Mouse (Mus musculus) neural tube, embryonic 13.5 days (tissue): ENCODE measurements around the gene Hyls1. TPM values are rescaled to one million over a fixed set of nuclear protein-coding genes. Genes with fewer than 3 reads are reported as not detected.
"Not testable (repeated sequence)": the region's sequence is repeated elsewhere in the genome, so short reads cannot be mapped to it uniquely, and the experiment has no call there.

Experiments used
- ATAC-seq: fragments of 200-750 bp; cut with Nextera tagmentation; 2 replicates; pipeline ENCODE4 v1.8.0; 2017; ENCODE audit warnings: low read depth, mild to moderate bottlenecking, moderate TSS enrichment, moderate library complexity
- H3K27ac ChIP-seq: fragments of 300-500 bp; sonication (generic); replicated peaks from 2 replicates; pipeline ENCODE4 v1.5.1; 2015; ENCODE audit warnings: moderate library complexity, mild to moderate bottlenecking, inconsistent platforms
- H3K27me3 ChIP-seq: fragments of 300-500 bp; sonication (generic); 2 replicates; pipeline ENCODE4 v1.6.1; 2015; ENCODE audit warnings: mild to moderate bottlenecking, inconsistent platforms
- H3K36me3 ChIP-seq: fragments of 300-500 bp; sonication (generic); 2 replicates; pipeline ENCODE4 v1.6.1; 2015; ENCODE audit warnings: mild to moderate bottlenecking, inconsistent platforms
- H3K4me1 ChIP-seq: fragments of 300-500 bp; sonication (generic); replicated peaks from 2 replicates; pipeline ENCODE4 v1.6.1; 2015; ENCODE audit warnings: inconsistent platforms
- H3K4me2 ChIP-seq: fragments of 300-500 bp; sonication (generic); 2 replicates; pipeline ENCODE4 v1.6.1; 2015; ENCODE audit warnings: inconsistent platforms, mild to moderate bottlenecking, moderate library complexity
- H3K4me3 ChIP-seq: fragments of 300-500 bp; sonication (generic); 2 replicates; pipeline ENCODE4 v1.5.1; 2015; ENCODE audit warnings: mild to moderate bottlenecking, inconsistent platforms
- H3K9ac ChIP-seq: fragments of 300-500 bp; sonication (generic); 2 replicates; pipeline ENCODE4 v1.6.1; 2015; ENCODE audit warnings: moderate library complexity, mild to moderate bottlenecking, inconsistent platforms
- H3K9me3 ChIP-seq: fragments of 300-500 bp; sonication (generic); 2 replicates; pipeline ENCODE4 v1.6.1; 2016; ENCODE audit warnings: inconsistent platforms
- WGBS: fragments of 180-500 bp; shearing (Covaris S2); methylation state at CpG from one replicate; pipeline ENCODE4 v1.1.7; 2015; 5-methylcytosine and 5-hydroxymethylcytosine counted together
- polyA plus RNA-seq: library from polyadenylated mRNA; unstranded; fragments of >200 nt; fragmentation: Nextera tagmentation; extraction: Ambion mirVana; gene quantifications from 2 replicates; pipeline ENCODE4 v1.2.1, GENCODE M21; 2015

Hyls1 gene
- 18.6 and 21.2 TPM in 2 replicates for polyA plus RNA-seq

GRCm38 (mm10) chr9:35569571-35570534 lies at the start of gene Hyls1, which contains the start of gene Pate2:
TSS of gene Hyls1 (minus strand) at chr9:35570398.
TSS of gene Pate2 (plus strand) at chr9:35570284.
- H3K9ac ChIP-seq: peak within 1 kb of the TSS; percentile 89
- H3K27ac ChIP-seq: peak within 1 kb of the TSS; percentile 93
- WGBS: under 1% methylated on average over 86 of the region's 86 CpGs
- H3K9me3 ChIP-seq: no peaks in the 10 kb centered on the region
- H3K27me3 ChIP-seq: peaks cover 12% of the 10 kb centered on the region
- H3K36me3 ChIP-seq: peaks cover 30% of the 10 kb centered on the region
- H3K4me1 ChIP-seq: peaks cover 25% of the 10 kb centered on the region
- peak; percentile 98 for ATAC-seq
- H3K4me2 ChIP-seq: peak within 1 kb of the TSS; percentile 67
- H3K4me3 ChIP-seq: peak within 1 kb of the TSS; percentile 62

GRCm38 (mm10) chr9:35616784-35617183 lies 46.6 kb upstream of the Hyls1 start:
- not testable (repeated sequence) for H3K9me3 ChIP-seq, H3K27ac ChIP-seq, H3K4me1 ChIP-seq, ATAC-seq, H3K27me3 ChIP-seq, H3K4me2 ChIP-seq, H3K4me3 ChIP-seq, H3K36me3 ChIP-seq, H3K9ac ChIP-seq
- WGBS: 61% methylated on average over 2 of the region's 2 CpGs

GRCm38 (mm10) chr9:35614005-35614404 lies 43.8 kb upstream of the Hyls1 start:
- H3K9ac ChIP-seq: no peak overlapping the region
- WGBS: 32% methylated on average over 2 of the region's 2 CpGs

GRCm38 (mm10) chr9:35611841-35612240 lies 41.6 kb upstream of the Hyls1 start, which contains the start of gene Pate4:
TSS of gene Pate4 (minus strand) at chr9:35611941.
- no peaks in the 10 kb centered on the region for H3K4me1 ChIP-seq
- H3K9ac ChIP-seq: no peak within 1 kb of the TSS
- no peak within 1 kb of the TSS for H3K4me3 ChIP-seq
- no peak within 1 kb of the TSS for H3K4me2 ChIP-seq
- H3K9me3 ChIP-seq: no peaks in the 10 kb centered on the region
- no peak for ATAC-seq
- H3K27me3 ChIP-seq: no peaks in the 10 kb centered on the region
- 91% methylated on average over 1 of the region's 1 CpGs for WGBS
- H3K27ac ChIP-seq: no peak within 1 kb of the TSS
- H3K36me3 ChIP-seq: no peaks in the 10 kb centered on the region

More at GRCm38 (mm10) chr9:35614005-35614404, 43.8 kb upstream of the Hyls1 start:
- no peak overlapping the region for H3K4me3 ChIP-seq
- no peaks in the 10 kb centered on the region for H3K9me3 ChIP-seq
- H3K4me2 ChIP-seq: no peak overlapping the region
- no peaks in the 10 kb centered on the region for H3K27me3 ChIP-seq
- H3K27ac ChIP-seq: no peak overlapping the region
- no peaks in the 10 kb centered on the region for H3K4me1 ChIP-seq
- no peak for ATAC-seq
- H3K36me3 ChIP-seq: no peaks in the 10 kb centered on the region

- no peak overlapping the region for H3K4me2 ChIP-seq
- no peak overlapping the region for H3K4me3 ChIP-seq
- no peak overlapping the region for H3K9ac ChIP-seq
- no peaks in the 10 kb centered on the region for H3K36me3 ChIP-seq
- no peak for ATAC-seq
- 65% methylated on average over 8 of the region's 8 CpGs for WGBS
- H3K27me3 ChIP-seq: no peaks in the 10 kb centered on the region
- H3K27ac ChIP-seq: no peak overlapping the region
- H3K9me3 ChIP-seq: 0 out of 2 replicates have a peak, but pooled peaks cover 8% of the 10 kb centered on the region
- no peaks in the 10 kb centered on the region for H3K4me1 ChIP-seq
Observed at GRCm38 (mm10) chr9:35607647-35608405, 37.6 kb upstream of the Hyls1 start.

GRCm38 (mm10) chr9:35592903-35593302 lies 22.7 kb upstream of the Hyls1 start:
- Histone ChIP-seq H3K27ac (no peak overlapping the region), H3K36me3 (no peaks in the 10 kb centered on the region), H3K4me3 (no peak overlapping the region), H3K4me1 (no peaks in the 10 kb centered on the region), H3K9ac (no peak overlapping the region), H3K9me3 (no peaks in the 10 kb centered on the region), H3K4me2 (no peak overlapping the region), H3K27me3 (no peaks in the 10 kb centered on the region)
- ATAC-seq: no peak
- WGBS: 15% methylated on average over 2 of the region's 2 CpGs

- H3K27ac ChIP-seq: no peak overlapping the region
- 85% methylated on average over 1 of the region's 1 CpGs for WGBS
Observed at GRCm38 (mm10) chr9:35587674-35588073, 17.5 kb upstream of the Hyls1 start.

GRCm38 (mm10) chr9:35574416-35574815 lies 4.2 kb upstream of the Hyls1 start:
- Histone ChIP-seq H3K4me3 (peak overlapping the region; percentile 33), H3K27me3 (peaks cover 24% of the 10 kb centered on the region), H3K9ac (peak overlapping the region; percentile 58), H3K9me3 (no peaks in the 10 kb centered on the region), H3K36me3 (no peaks in the 10 kb centered on the region), H3K27ac (no peak overlapping the region), H3K4me1 (peaks cover 12% of the 10 kb centered on the region), H3K4me2 (peak overlapping the region; percentile 57)
- no peak for ATAC-seq
- WGBS: 4% methylated on average over 32 of the region's 32 CpGs

More at GRCm38 (mm10) chr9:35587674-35588073, 17.5 kb upstream of the Hyls1 start:
- H3K4me2 ChIP-seq: no peak overlapping the region
- ATAC-seq: no peak
- H3K36me3 ChIP-seq: no peaks in the 10 kb centered on the region
- H3K9me3 ChIP-seq: no peaks in the 10 kb centered on the region
- no peaks in the 10 kb centered on the region for H3K27me3 ChIP-seq
- no peaks in the 10 kb centered on the region for H3K4me1 ChIP-seq
- no peak overlapping the region for H3K4me3 ChIP-seq
- no peak overlapping the region for H3K9ac ChIP-seq

- Histone ChIP-seq H3K4me2 (peak overlapping the region; percentile 67), H3K9ac (peak overlapping the region; percentile 77), H3K27me3 (peaks cover 17% of the 10 kb centered on the region), H3K27ac (peak overlapping the region; percentile 93), H3K9me3 (no peaks in the 10 kb centered on the region), H3K4me1 (peaks cover 25% of the 10 kb centered on the region), H3K4me3 (peak overlapping the region; percentile 62), H3K36me3 (peaks cover 22% of the 10 kb centered on the region)
- ATAC-seq: peak; percentile 51
- whole genome bisulfite sequencing: 9% methylated on average over 5 of the region's 5 CpGs
Observed at GRCm38 (mm10) chr9:35570663-35571062, 465 bp upstream of the Hyls1 start.

GRCm38 (mm10) chr9:35567995-35568394 lies 2.2 kb downstream of the Hyls1 start:
- Histone ChIP-seq H3K9me3 (no peaks in the 10 kb centered on the region), H3K27me3 (no peaks in the 10 kb centered on the region), H3K9ac (no peak overlapping the region), H3K27ac (no peak overlapping the region), H3K4me2 (no peak overlapping the region), H3K36me3 (peaks cover 35% of the 10 kb centered on the region), H3K4me1 (peaks cover 20% of the 10 kb centered on the region), H3K4me3 (no peak overlapping the region)
- no peak for ATAC-seq
- WGBS: 81% methylated on average over 3 of the region's 3 CpGs

GRCm38 (mm10) chr9:35564536-35565240 lies 5.5 kb downstream of the Hyls1 start:
- WGBS: 95% methylated on average over 5 of the region's 5 CpGs
- H3K36me3 ChIP-seq: peaks cover 47% of the 10 kb centered on the region

More at GRCm38 (mm10) chr9:35564536-35565240, 5.5 kb downstream of the Hyls1 start:
- Histone ChIP-seq H3K4me3 (no peak overlapping the region), H3K9me3 (no peaks in the 10 kb centered on the region), H3K27ac (no peak overlapping the region), H3K4me1 (peaks cover 22% of the 10 kb centered on the region), H3K9ac (no peak overlapping the region), H3K27me3 (no peaks in the 10 kb centered on the region), H3K4me2 (no peak overlapping the region)
- no peak for ATAC-seq
